Mouse (Mus musculus) stomach, embryonic 16.5 days (tissue): Measurements from ENCODE around the gene Mib2. TPM values are rescaled to one million over a fixed set of nuclear protein-coding genes. Genes with fewer than 3 reads are reported as not detected.

Experiments
- ATAC-seq: fragments of 200-750 bp; cut with Nextera tagmentation; 2 replicates; pipeline ENCODE4 v1.8.0; 2017; ENCODE audit warnings: moderate number of reproducible peaks, moderate TSS enrichment; ENCODE audit not compliant: insufficient read depth, low FRiP score
- H3K27ac ChIP-seq: fragments of 300-500 bp; sonication (generic); 2 replicates; pipeline ENCODE4 v1.5.1; 2014; ENCODE audit warnings: low read length
- H3K27me3 ChIP-seq: fragments of 300-500 bp; sonication (generic); 2 replicates; pipeline ENCODE4 v1.6.1; 2014; ENCODE audit warnings: low read length, control low read depth, mixed read lengths; ENCODE audit not compliant: control insufficient read depth, insufficient read depth
- H3K36me3 ChIP-seq: fragments of 300-500 bp; sonication (generic); 2 replicates; pipeline ENCODE4 v1.6.1; 2014; ENCODE audit warnings: low read length; ENCODE audit not compliant: control insufficient read depth, insufficient read depth
- H3K4me1 ChIP-seq: fragments of 300-500 bp; sonication (generic); 2 replicates; pipeline ENCODE4 v1.6.1; 2014; ENCODE audit warnings: low read length, control low read depth, mixed read lengths; ENCODE audit not compliant: control insufficient read depth, insufficient read depth
- H3K4me2 ChIP-seq: fragments of 300-500 bp; sonication (generic); 2 replicates; pipeline ENCODE4 v1.6.1; 2014; ENCODE audit warnings: low read depth, low read length, mixed read lengths
- H3K4me3 ChIP-seq: fragments of 300-500 bp; sonication (generic); replicated peaks from 2 replicates; pipeline ENCODE4 v1.5.1; 2014; ENCODE audit warnings: mild to moderate bottlenecking, low read length
- H3K9ac ChIP-seq: fragments of 300-500 bp; sonication (generic); 2 replicates; pipeline ENCODE4 v1.6.1; 2014; ENCODE audit warnings: low read length
- H3K9me3 ChIP-seq: fragments of 300-500 bp; sonication (generic); replicated peaks from 2 replicates; pipeline ENCODE4 v1.6.1; 2016; ENCODE audit warnings: low read length, control low read depth; ENCODE audit not compliant: control insufficient read depth
- WGBS: fragments of 180-500 bp; shearing (Covaris S2); extraction: QIAGEN DNeasy Blood & Tissue Kit; methylation state at CpG from one replicate; pipeline ENCODE4 v1.1.7; 2014; 5-methylcytosine and 5-hydroxymethylcytosine counted together
- polyA plus RNA-seq: library from polyadenylated mRNA; unstranded; fragments of >200 nt; fragmentation: Nextera tagmentation; extraction: Ambion mirVana; gene quantifications from 2 replicates; pipeline ENCODE4 v1.2.1, GENCODE M21; 2015

Gene Mib2
- 23.3 and 23.8 TPM in 2 replicates for polyA plus RNA-seq

DNA sequence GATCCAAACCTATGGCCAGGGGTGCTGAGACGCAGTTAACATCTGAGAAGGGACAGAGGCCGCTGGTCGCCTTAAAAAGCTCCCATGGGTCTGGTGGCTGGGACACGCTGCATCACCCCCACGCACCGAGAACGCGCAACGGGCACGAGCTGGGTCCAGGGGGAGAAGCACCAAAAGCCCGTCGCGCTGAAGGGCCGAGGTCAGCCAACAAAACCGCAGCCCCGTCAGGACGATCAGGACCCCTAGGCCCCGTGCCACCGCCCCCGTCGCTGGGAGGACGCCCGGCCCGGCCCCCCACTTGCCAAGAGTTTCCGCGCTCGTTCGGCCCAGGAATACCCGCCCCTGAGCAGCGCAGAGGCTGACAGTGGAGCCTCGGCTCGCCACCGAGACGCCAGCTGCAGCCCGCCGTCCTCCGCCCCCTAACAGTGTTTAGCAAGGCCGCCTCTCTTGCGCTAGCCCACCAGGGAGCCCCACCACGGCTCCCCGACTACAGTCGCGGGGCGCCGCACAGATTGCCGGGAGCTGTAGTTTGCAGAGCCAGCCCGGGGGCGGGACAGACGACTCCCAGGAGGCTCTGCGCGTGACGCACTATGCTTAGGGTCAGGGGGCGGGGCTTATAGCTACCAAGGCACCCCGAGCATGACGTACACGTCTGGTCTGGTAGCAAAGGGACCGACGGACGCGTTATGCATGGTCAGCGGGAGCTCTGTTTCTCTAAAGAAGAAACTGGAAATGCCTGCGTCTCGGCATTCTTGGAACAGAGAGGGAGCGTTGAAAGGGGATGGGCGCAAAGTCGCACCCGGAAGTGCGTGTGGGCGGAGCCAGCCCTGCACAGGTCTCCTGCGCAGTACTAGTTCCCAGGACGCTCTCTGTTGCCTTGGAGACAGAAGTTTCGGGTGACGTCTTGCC lies at the start of gene Mib2:
Gene Mib2, minus strand, starts transcription at position 510 of the 909 bp plus-strand sequence.
- Histone ChIP-seq H3K4me2 (peak within 1 kb of the TSS; percentile 93), H3K9me3 (no peaks in the 10 kb centered on the region), H3K27ac (peak within 1 kb of the TSS; percentile 74), H3K9ac (peak within 1 kb of the TSS; percentile 93), H3K4me3 (peak within 1 kb of the TSS; percentile 84), H3K4me1 (peaks cover 11% of the 10 kb centered on the region), H3K27me3 (no peaks in the 10 kb centered on the region), H3K36me3 (no peaks in the 10 kb centered on the region)
- WGBS, result under 1% methylated on average over 73 of the region's 73 CpGs
- peak; percentile 97 for ATAC-seq

DNA sequence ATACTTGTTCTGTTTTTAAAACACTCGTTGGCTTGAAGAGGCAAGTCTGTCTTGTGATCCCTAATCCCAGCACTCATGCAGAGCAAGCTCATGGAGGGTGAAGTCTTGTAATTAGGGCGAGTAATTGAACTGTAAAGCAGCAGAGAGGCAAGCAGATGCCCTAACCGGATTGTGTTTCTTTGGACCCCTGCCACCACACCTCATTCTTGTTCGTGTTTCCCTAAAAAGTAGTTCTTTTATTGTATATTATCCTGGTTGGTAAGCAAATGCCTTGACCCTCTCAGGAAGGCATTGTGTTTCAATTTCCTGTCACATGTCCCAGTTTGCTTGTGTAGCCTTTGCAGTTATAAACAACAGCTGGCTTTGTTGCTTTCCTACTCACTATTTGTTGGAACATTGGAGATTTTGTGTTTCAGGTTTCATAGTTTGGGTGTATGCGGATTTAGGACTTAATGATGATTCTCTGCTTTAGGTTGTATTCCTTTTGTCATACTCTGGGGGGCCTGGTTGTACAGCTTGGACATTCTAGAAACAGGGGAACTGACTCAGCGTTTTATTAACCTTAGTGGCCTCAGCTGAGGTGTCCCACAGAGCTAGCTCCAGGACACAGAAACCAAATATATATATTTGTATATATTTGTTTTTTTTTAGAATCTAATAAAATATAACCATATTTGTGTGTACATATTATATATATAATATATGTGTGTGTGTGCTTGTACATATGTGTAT lies 41.7 kb upstream of the Mib2 start:
- Histone ChIP-seq H3K4me2 (no peak overlapping the region), H3K27ac (peak overlapping the region; percentile 48), H3K9ac (no peak overlapping the region), H3K4me3 (no peak overlapping the region), H3K4me1 (peaks cover 15% of the 10 kb centered on the region), H3K27me3 (no peaks in the 10 kb centered on the region), H3K36me3 (no peaks in the 10 kb centered on the region), H3K9me3 (no peaks in the 10 kb centered on the region)
- ATAC-seq, result no peak
- WGBS, result 59% methylated on average over 6 of the region's 6 CpGs

GRCm38 (mm10) chr4:155708988-155709387 lies 40.0 kb upstream of the Mib2 start:
- Histone ChIP-seq H3K9me3 (no peaks in the 10 kb centered on the region), H3K4me3 (no peak overlapping the region), H3K27ac (no peak overlapping the region), H3K4me2 (no peak overlapping the region), H3K4me1 (peaks cover 15% of the 10 kb centered on the region), H3K36me3 (no peaks in the 10 kb centered on the region), H3K27me3 (no peaks in the 10 kb centered on the region), H3K9ac (no peak overlapping the region)
- ATAC-seq, result no peak

- Histone ChIP-seq H3K4me2 (no peak overlapping the region), H3K4me1 (peaks cover 15% of the 10 kb centered on the region), H3K27me3 (no peaks in the 10 kb centered on the region), H3K9ac (no peak overlapping the region), H3K4me3 (no peak overlapping the region), H3K9me3 (no peaks in the 10 kb centered on the region), H3K36me3 (no peaks in the 10 kb centered on the region), H3K27ac (no peak overlapping the region)
- ATAC-seq, result no peak
- 71% methylated on average over 2 of the region's 2 CpGs for WGBS
Observed at GRCm38 (mm10) chr4:155708582-155708981, 39.6 kb upstream of the Mib2 start.

DNA sequence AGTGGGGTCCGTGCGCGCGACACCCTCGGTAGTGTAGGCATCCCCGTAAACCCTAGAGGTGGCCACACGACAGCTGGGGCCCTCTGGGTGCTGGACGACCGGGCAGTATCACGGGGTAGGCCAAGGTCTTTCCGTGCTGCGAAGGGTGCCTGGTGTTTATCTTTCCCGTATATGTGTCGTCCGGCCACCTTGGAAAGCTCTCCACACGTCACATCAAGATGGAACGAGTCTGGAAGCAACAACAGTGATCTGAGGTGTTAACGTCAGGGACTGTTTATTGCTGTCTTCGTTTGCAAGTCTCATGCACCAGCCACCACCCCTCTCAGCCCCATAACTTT lies 36.6 kb upstream of the Mib2 start:
- ATAC-seq, result no peak
- H3K4me2 ChIP-seq, result peak overlapping the region; percentile 71
- peaks cover 13% of the 10 kb centered on the region for H3K4me1 ChIP-seq
- peak overlapping the region; percentile 94 for H3K9ac ChIP-seq
- no peaks in the 10 kb centered on the region for H3K9me3 ChIP-seq
- WGBS, result under 1% methylated on average over 19 of the region's 19 CpGs
- no peaks in the 10 kb centered on the region for H3K36me3 ChIP-seq
- peak overlapping the region; percentile 100 for H3K4me3 ChIP-seq
- H3K27me3 ChIP-seq, result no peaks in the 10 kb centered on the region
- peak overlapping the region; percentile 98 for H3K27ac ChIP-seq

DNA sequence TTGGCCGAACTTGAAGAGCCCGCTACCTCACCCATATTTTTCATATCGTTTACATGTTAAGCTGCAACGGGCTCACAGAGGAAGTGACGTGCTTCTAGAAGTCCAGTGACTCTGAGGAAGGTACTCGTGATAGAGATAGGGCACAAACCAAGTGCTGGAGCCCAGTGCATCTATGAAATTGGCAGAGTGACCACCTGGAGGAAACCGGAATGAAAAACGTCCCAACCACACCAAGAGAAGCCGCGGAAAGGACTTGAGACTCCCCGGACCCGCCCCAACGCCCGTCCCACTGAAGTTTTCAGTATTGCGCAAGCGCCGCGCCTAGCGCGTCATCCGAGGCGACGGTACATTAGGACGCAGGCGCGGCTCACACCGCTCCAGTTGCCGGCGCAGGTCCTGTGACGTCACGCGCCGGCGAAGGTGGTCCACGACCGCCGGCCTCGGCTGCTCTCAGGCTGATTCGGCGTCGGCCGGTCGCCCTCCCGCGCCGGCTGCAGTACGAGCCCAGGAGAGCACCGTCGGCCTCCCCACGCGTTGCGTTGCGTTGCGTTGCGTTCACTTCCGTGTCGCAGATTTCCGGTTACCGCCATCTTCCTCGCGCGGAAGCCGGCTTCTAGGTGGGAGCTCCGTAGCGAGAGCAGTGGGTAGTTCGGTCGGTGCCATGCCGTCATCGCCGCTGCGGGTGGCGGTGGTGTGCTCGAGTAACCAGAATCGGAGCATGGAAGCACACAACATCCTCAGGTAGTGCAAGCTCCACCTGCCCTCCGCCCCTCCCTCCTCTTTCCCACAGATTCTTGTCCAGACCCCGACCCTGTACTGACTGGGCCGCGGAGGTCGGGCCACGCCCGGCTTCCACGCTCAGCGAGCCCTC lies 36.0 kb upstream of the Mib2 start, which contains the start of gene Ssu72:
Gene Ssu72, plus strand, starts transcription at position 80 of the 871 bp plus-strand sequence.
- H3K4me2 ChIP-seq, result peak within 1 kb of the TSS; percentile 75
- peak within 1 kb of the TSS; percentile 98 for H3K27ac ChIP-seq
- H3K4me1 ChIP-seq, result peaks cover 13% of the 10 kb centered on the region
- H3K36me3 ChIP-seq, result no peaks in the 10 kb centered on the region
- ATAC-seq, result peak; percentile 94
- under 1% methylated on average over 82 of the region's 83 CpGs for WGBS
- H3K9me3 ChIP-seq, result no peaks in the 10 kb centered on the region
- peak within 1 kb of the TSS; percentile 94 for H3K9ac ChIP-seq
- H3K4me3 ChIP-seq, result peak within 1 kb of the TSS; percentile 100
- no peaks in the 10 kb centered on the region for H3K27me3 ChIP-seq

DNA sequence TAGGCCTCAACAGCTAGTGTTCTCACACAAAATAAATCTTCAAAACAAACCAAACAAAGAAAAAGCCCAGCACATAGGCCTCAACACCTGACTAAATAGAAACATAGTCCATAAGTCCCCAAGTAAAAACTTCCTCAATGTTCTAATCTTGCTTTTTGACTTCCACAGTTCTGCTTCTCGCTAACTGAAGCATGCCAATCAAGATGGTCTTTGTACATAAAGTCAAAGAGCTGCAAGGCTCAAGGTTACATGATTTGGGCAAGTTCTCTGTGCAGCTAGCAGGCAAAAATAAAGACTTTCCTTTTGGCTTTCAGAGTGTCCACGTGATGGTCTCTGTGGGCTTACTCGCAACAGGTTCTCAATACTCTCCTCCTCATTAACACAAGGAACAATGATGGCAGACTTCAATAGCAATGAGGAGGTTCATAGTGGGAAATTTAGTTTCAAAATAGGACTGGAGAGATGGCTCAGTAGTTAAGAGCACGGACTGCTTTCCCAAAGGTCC lies 34.5 kb upstream of the Mib2 start:
- no peaks in the 10 kb centered on the region for H3K27me3 ChIP-seq
- H3K9ac ChIP-seq, result no peak overlapping the region
- no peak overlapping the region for H3K4me2 ChIP-seq
- ATAC-seq, result no peak
- 92% methylated on average over 4 of the region's 4 CpGs for WGBS
- no peaks in the 10 kb centered on the region for H3K9me3 ChIP-seq
- H3K4me1 ChIP-seq, result peaks cover 6% of the 10 kb centered on the region
- no peaks in the 10 kb centered on the region for H3K36me3 ChIP-seq
- H3K4me3 ChIP-seq, result no peak overlapping the region
- no peak overlapping the region for H3K27ac ChIP-seq

- H3K36me3 ChIP-seq, result no peaks in the 10 kb centered on the region
- no peaks in the 10 kb centered on the region; the same call in 1 of the 2 replicates for H3K27me3 ChIP-seq
- H3K27ac ChIP-seq, result no peak overlapping the region
- H3K4me2 ChIP-seq, result no peak overlapping the region
- peaks cover 12% of the 10 kb centered on the region for H3K4me1 ChIP-seq
- no peaks in the 10 kb centered on the region for H3K9me3 ChIP-seq
- no peak for ATAC-seq
- H3K4me3 ChIP-seq, result no peak overlapping the region
- no peak overlapping the region for H3K9ac ChIP-seq
Observed at GRCm38 (mm10) chr4:155700425-155700824, 31.4 kb upstream of the Mib2 start.
